Mouse (Mus musculus) CH12.LX (cell line): ENCODE results near the gene Sap18b. TPM values are rescaled to one million over a fixed set of nuclear protein-coding genes. Genes with fewer than 3 reads are reported as not detected.

Experiments
- DNase-seq: peaks from one replicate; pipeline ENCODE4 v3.0.0-alpha.2; 2013; ENCODE audit errors: extremely low read depth
- H3K27ac ChIP-seq: 2 replicates; pipeline ENCODE4 v1.5.1; 2012; ENCODE audit warnings: low read depth, mild to moderate bottlenecking, control low read depth, moderate library complexity; ENCODE audit not compliant: insufficient read depth
- H3K27me3 ChIP-seq: replicated peaks from 2 replicates; pipeline ENCODE3; 2012; ENCODE audit warnings: inconsistent platforms
- H3K36me3 ChIP-seq, 2 experiments: replicated peaks in 1 of 2; 2 replicates each; pipeline versions ENCODE3 to v1.6.1; 2012; ENCODE audit warnings: inconsistent platforms in 1 of 2, low read length in 1 of 2, mild to moderate bottlenecking in 1 of 2, mixed read lengths in 1 of 2, moderate library complexity in 1 of 2; ENCODE audit not compliant: control insufficient read depth in 1 of 2, insufficient read depth in 1 of 2
- H3K4me1 ChIP-seq, 2 experiments: 2 replicates each; pipeline ENCODE4 v1.6.1; 2012; ENCODE audit warnings: inconsistent platforms in 1 of 2, moderate library complexity in 1 of 2; ENCODE audit not compliant: insufficient read depth in 2 of 2, control insufficient read depth in 1 of 2
- H3K4me2 ChIP-seq: 2 replicates; pipeline ENCODE4 v1.6.1; 2012; ENCODE audit warnings: low read depth, mild to moderate bottlenecking, control low read depth; ENCODE audit not compliant: poor library complexity, insufficient read depth, severe bottlenecking
- H3K4me3 ChIP-seq, 3 experiments: fragments of 150-350 bp in 1 of 3; sonication (generic) in 1 of 3; replicated peaks in 1 of 3; 2 replicates each; pipeline versions ENCODE3 to v1.5.1; 2011 to 2012; ENCODE audit warnings: low read depth in 2 of 3, low read length in 2 of 3, mild to moderate bottlenecking in 2 of 3, moderate library complexity in 2 of 3, control low read depth in 1 of 3, improper control_type of control experiment in 1 of 3, inconsistent platforms in 1 of 3, mixed read lengths in 1 of 3; ENCODE audit not compliant: poor library complexity in 1 of 3
- H3K79me2 ChIP-seq: replicated peaks from 2 replicates; pipeline ENCODE4 v1.6.1; 2012; ENCODE audit warnings: mild to moderate bottlenecking, moderate library complexity; ENCODE audit not compliant: control insufficient read depth, poor library complexity, insufficient read depth, severe bottlenecking; ENCODE audit errors: extremely low read depth
- H3K9ac ChIP-seq: 2 replicates; pipeline ENCODE4 v1.6.1; 2012; ENCODE audit warnings: low read depth, mild to moderate bottlenecking, control low read depth, moderate library complexity; ENCODE audit not compliant: insufficient read depth
- H3K9me3 ChIP-seq: replicated peaks from 2 replicates; pipeline ENCODE3; 2012; ENCODE audit warnings: low read length, inconsistent platforms, mixed read lengths
- BHLHE40 ChIP-seq: IDR thresholded peaks from 2 replicates; pipeline ENCODE4 v1.6.1; 2011; ENCODE audit warnings: mild to moderate bottlenecking, low read depth, low read length, improper control_type of control experiment
- CHD2 ChIP-seq: IDR thresholded peaks from 2 replicates; pipeline ENCODE4 v1.6.1; 2011; ENCODE audit warnings: low read length, improper control_type of control experiment
- EP300 ChIP-seq: IDR thresholded peaks from 2 replicates; pipeline ENCODE4 v1.6.1; 2011; ENCODE audit warnings: low read length, improper control_type of control experiment
- ETS1 ChIP-seq: conservative IDR thresholded peaks from 2 replicates; pipeline ENCODE4 v1.6.1; 2012; ENCODE audit warnings: low read depth, mild to moderate bottlenecking, inconsistent platforms, low read length, improper control_type of control experiment, moderate library complexity
- GABPA ChIP-seq: IDR thresholded peaks from 2 replicates; pipeline ENCODE4 v1.6.1; 2012; ENCODE audit warnings: low read depth, low read length, improper control_type of control experiment, inconsistent platforms; ENCODE audit not compliant: insufficient replicate concordance
- HCFC1 ChIP-seq: IDR thresholded peaks from 2 replicates; pipeline ENCODE4 v1.6.1; 2012; ENCODE audit warnings: low read depth, mild to moderate bottlenecking, inconsistent platforms, low read length, improper control_type of control experiment
- IRF4 ChIP-seq: IDR thresholded peaks from 2 replicates; pipeline ENCODE4 v1.6.1; 2014; ENCODE audit warnings: low read depth, mild to moderate bottlenecking, inconsistent platforms, low read length, improper control_type of control experiment
- JUN ChIP-seq: IDR thresholded peaks from 2 replicates; pipeline ENCODE4 v1.6.1; 2011; ENCODE audit warnings: low read depth, mild to moderate bottlenecking, low read length, improper control_type of control experiment, moderate library complexity; ENCODE audit not compliant: insufficient read depth
- JUND ChIP-seq: conservative IDR thresholded peaks from 2 replicates; pipeline ENCODE4 v1.6.1; 2011; ENCODE audit warnings: low read depth, low read length, improper control_type of control experiment
- KAT2A ChIP-seq: IDR thresholded peaks from 2 replicates; pipeline ENCODE4 v1.6.1; 2012; ENCODE audit warnings: low read length, improper control_type of control experiment, inconsistent platforms; ENCODE audit not compliant: insufficient replicate concordance
- MAFK ChIP-seq: IDR thresholded peaks from 2 replicates; pipeline ENCODE4 v1.6.1; 2011; ENCODE audit warnings: low read length, improper control_type of control experiment; ENCODE audit not compliant: insufficient replicate concordance
- MYC ChIP-seq: IDR thresholded peaks from 2 replicates; pipeline ENCODE4 v1.6.1; 2011; ENCODE audit warnings: low read depth, mild to moderate bottlenecking, improper control_type of control experiment, low read length
- NELFE ChIP-seq: IDR thresholded peaks from 2 replicates; pipeline ENCODE4 v1.6.1; 2011; ENCODE audit warnings: low read depth, low read length, improper control_type of control experiment
- NRF1 ChIP-seq: IDR thresholded peaks from 2 replicates; pipeline ENCODE4 v1.6.1; 2014; ENCODE audit warnings: low read depth, mild to moderate bottlenecking, inconsistent platforms, low read length, improper control_type of control experiment, moderate library complexity
- PAX5 ChIP-seq: IDR thresholded peaks from 2 replicates; pipeline ENCODE4 v1.6.1; 2012; ENCODE audit warnings: low read length, inconsistent platforms, mixed read lengths
- POLR2A ChIP-seq: IDR thresholded peaks from 2 replicates; pipeline ENCODE4 v1.6.1; 2011; ENCODE audit warnings: low read depth, mild to moderate bottlenecking, improper control_type of control experiment, low read length
- POLR2AphosphoS2 ChIP-seq: IDR thresholded peaks from 2 replicates; pipeline ENCODE4 v1.6.1; 2011; ENCODE audit warnings: low read depth, low read length, improper control_type of control experiment
- RAD21 ChIP-seq: IDR thresholded peaks from 2 replicates; pipeline ENCODE4 v1.6.1; 2011; ENCODE audit warnings: low read depth, mild to moderate bottlenecking, low read length, improper control_type of control experiment, moderate library complexity
- RCOR1 ChIP-seq: conservative IDR thresholded peaks from 2 replicates; pipeline ENCODE4 v1.6.1; 2012; ENCODE audit warnings: low read depth, mild to moderate bottlenecking, inconsistent platforms, low read length, improper control_type of control experiment
- SIN3A ChIP-seq: IDR thresholded peaks from 2 replicates; pipeline ENCODE4 v1.6.1; 2012; ENCODE audit warnings: low read length, improper control_type of control experiment, inconsistent platforms
- SMC3 ChIP-seq: IDR thresholded peaks from 2 replicates; pipeline ENCODE4 v1.6.1; 2011; ENCODE audit warnings: low read depth, low read length, improper control_type of control experiment
- UBTF ChIP-seq: IDR thresholded peaks from 2 replicates; pipeline ENCODE4 v1.6.1; 2012; ENCODE audit warnings: low read depth, mild to moderate bottlenecking, inconsistent platforms, low read length, improper control_type of control experiment, moderate library complexity
- ZKSCAN1 ChIP-seq: IDR thresholded peaks from 2 replicates; pipeline ENCODE4 v1.6.1; 2012; ENCODE audit warnings: low read depth, inconsistent platforms, low read length, improper control_type of control experiment, borderline replicate concordance
- ZMIZ1 ChIP-seq: IDR thresholded peaks from 2 replicates; pipeline ENCODE4 v1.6.1; 2012; ENCODE audit warnings: low read depth, mild to moderate bottlenecking, inconsistent platforms, low read length, improper control_type of control experiment
- dilution Hi-C: fragments of 300-500 bp; cut with MboI; formaldehyde crosslinking; loops from 2 replicates; pipeline ENCODE4 v1.14.3; 2020; ENCODE audit warnings: low sequenced_read_pairs; ENCODE audit not compliant: extremely low pct_unique_long_range_greater_than_20kb, extremely low pct_ligation_motif_present
- in situ Hi-C: fragments of 300-500 bp; cut with MboI; formaldehyde crosslinking; loops from 3 replicates; pipeline ENCODE4 v1.14.3; 2019; ENCODE audit warnings: low sequenced_read_pairs, low pct_ligation_motif_present, low pct_unique_long_range_greater_than_20kb, mixed read lengths
- polyA plus RNA-seq: library from polyadenylated mRNA; unstranded; fragments of >175 nt; gene quantifications from 2 replicates; pipeline ENCODE4 v1.2.1, GENCODE M21; 2012; ENCODE audit warnings: low read depth; ENCODE audit not compliant: insufficient read length
- total RNA-seq, 2 experiments: library from RNA; depleted of rRNA; stranded (reverse); fragments of 300-350 nt in 1 of 2; fragments of >200 nt in 1 of 2; gene quantifications; 2 replicates each; pipeline ENCODE4 v1.2.3; 2012 to 2014

The Sap18b gene
- total and polyA plus RNA-seq, 3 experiments: 141 to 355 (median 305) TPM

GRCm38 (mm10) chr8:95817597-95817996 is 7.5 kb upstream of the Sap18b start:
- no peak for DNase-seq
- dilution Hi-C loops (no loop called here), in situ Hi-C loops (no loop called here)
- no peak overlapping the region for H3K4me2 ChIP-seq
- H3K36me3 ChIP-seq: no peaks in the 10 kb centered on the region
- H3K4me1 ChIP-seq: peaks cover 0 to 24% of the 10 kb centered on the region in 2 experiments; a peak in 2 of 4 replicates
- no peak overlapping the region for H3K4me3 ChIP-seq
- H3K9ac ChIP-seq: no peak overlapping the region
- TF ChIP-seq GABPA (no peak), RCOR1 (no peak), MAFK (no peak), POLR2AphosphoS2 (no peak)
- no peaks in the 10 kb centered on the region for H3K9me3 ChIP-seq
- no peaks in the 10 kb centered on the region for H3K79me2 ChIP-seq
- H3K27me3 ChIP-seq: no peaks in the 10 kb centered on the region
- H3K27ac ChIP-seq: no peak overlapping the region

GRCm38 (mm10) chr8:95818211-95818610 is 6.9 kb upstream of the Sap18b start:
- TF ChIP-seq MYC (no peak), EP300 (no peak), NRF1 (no peak), ZKSCAN1 (no peak), UBTF (no peak), SIN3A (no peak), MAFK (no peak)
- Histone ChIP-seq H3K9me3 (no peaks in the 10 kb centered on the region), H3K4me2 (no peak overlapping the region), H3K27ac (no peak overlapping the region), H3K27me3 (no peaks in the 10 kb centered on the region), H3K4me1 (peaks cover 0 to 25% of the 10 kb centered on the region in 2 experiments; a peak in 2 of 4 replicates), H3K79me2 (no peaks in the 10 kb centered on the region), H3K9ac (no peak overlapping the region), H3K4me3 (no peak overlapping the region), H3K36me3 (no peaks in the 10 kb centered on the region)
- dilution Hi-C loops (no loop called here), in situ Hi-C loops (no loop called here)
- no peak for DNase-seq

GRCm38 (mm10) chr8:95821266-95821665 is 3.9 kb upstream of the Sap18b start:
- no peak overlapping the region for H3K9ac ChIP-seq
- DNase-seq: no peak
- in situ Hi-C loops (no loop called here), dilution Hi-C loops (no loop called here)
- no peak overlapping the region for H3K4me3 ChIP-seq
- H3K27me3 ChIP-seq: no peaks in the 10 kb centered on the region
- no peaks in the 10 kb centered on the region for H3K36me3 ChIP-seq
- peaks cover 0 to 31% of the 10 kb centered on the region in 2 experiments; a peak in 2 of 4 replicates for H3K4me1 ChIP-seq
- TF ChIP-seq ETS1: no peak
- TF ChIP-seq RAD21: no peak
- no peak for TF ChIP-seq IRF4
- TF ChIP-seq NRF1: no peak
- TF ChIP-seq SMC3: no peak
- TF ChIP-seq EP300: no peak
- TF ChIP-seq JUN: no peak
- TF ChIP-seq GABPA: no peak
- no peak for TF ChIP-seq NELFE
- no peak for TF ChIP-seq HCFC1
- no peak for TF ChIP-seq PAX5
- no peak for TF ChIP-seq ZMIZ1
- TF ChIP-seq RCOR1: no peak
- TF ChIP-seq CHD2: no peak
- TF ChIP-seq JUND: no peak
- no peak for TF ChIP-seq KAT2A
- TF ChIP-seq BHLHE40: no peak
- no peak for TF ChIP-seq UBTF
- TF ChIP-seq POLR2A: no peak
- TF ChIP-seq ZKSCAN1: no peak
- no peak overlapping the region for H3K4me2 ChIP-seq
- H3K79me2 ChIP-seq: no peaks in the 10 kb centered on the region
- H3K9me3 ChIP-seq: no peaks in the 10 kb centered on the region
- H3K27ac ChIP-seq: no peak overlapping the region
